Mouse (Mus musculus): ENCODE data around the gene Sema5a. TPM values are rescaled to one million over a fixed set of nuclear protein-coding genes. Genes with fewer than 3 reads are reported as not detected.
"Not testable (repeated sequence)": the region's sequence is repeated elsewhere in the genome, so short reads cannot be mapped to it uniquely, and the experiment has no call there.

Gene Sema5a
- polyA plus RNA-seq, 1 experiment from 2014 or later, result 0.48 TPM

- ATAC-seq (ENCODE audit: low read depth), result no peak
- 72% methylated on average over 7 of the region's 7 CpGs for WGBS (ENCODE audit: insufficient replicate concordance)
- no peaks in the 10 kb centered on the region for H3K4me1 ChIP-seq (ENCODE audit: control insufficient read depth, low read depth, low read length)
- H3K4me3 ChIP-seq (ENCODE audit: low read depth, low read length), result no peak overlapping the region
- H3K36me3 ChIP-seq (ENCODE audit: control insufficient read depth, insufficient read depth), result no peaks in the 10 kb centered on the region
- H3K9ac ChIP-seq (ENCODE audit: low read depth, low read length), result no peak overlapping the region
- H3K27me3 ChIP-seq (ENCODE audit: control insufficient read depth, insufficient read depth, low read depth, low read length), result no peaks in the 10 kb centered on the region
- no peaks in the 10 kb centered on the region for H3K9me3 ChIP-seq (replicated peaks; ENCODE audit: control insufficient read depth, low read length)
- no peak overlapping the region for H3K27ac ChIP-seq (ENCODE audit: low read length)
- H3K4me2 ChIP-seq (ENCODE audit: low read depth, low read length), result no peak overlapping the region
Measured at GRCm38 (mm10) chr15:32226888-32227395, 17.7 kb upstream of the Sema5a start.

GRCm38 (mm10) chr15:32230066-32230465, 14.5 kb upstream of the Sema5a start:
- H3K4me1 ChIP-seq (ENCODE audit: control insufficient read depth, low read depth, low read length), result no peaks in the 10 kb centered on the region
- H3K27me3 ChIP-seq (ENCODE audit: control insufficient read depth, insufficient read depth, low read depth, low read length), result no peaks in the 10 kb centered on the region
- H3K9ac ChIP-seq (ENCODE audit: low read depth, low read length), result no peak overlapping the region
- H3K36me3 ChIP-seq (ENCODE audit: control insufficient read depth, insufficient read depth), result no peaks in the 10 kb centered on the region
- H3K9me3 ChIP-seq (replicated peaks; ENCODE audit: control insufficient read depth, low read length), result no peaks in the 10 kb centered on the region
- H3K4me3 ChIP-seq (ENCODE audit: low read depth, low read length), result no peak overlapping the region
- ATAC-seq (ENCODE audit: low read depth), result no peak
- H3K4me2 ChIP-seq (ENCODE audit: low read depth, low read length), result no peak overlapping the region
- 43% methylated on average over 2 of the region's 2 CpGs for WGBS (ENCODE audit: insufficient replicate concordance)
- no peak overlapping the region for H3K27ac ChIP-seq (ENCODE audit: low read length)

DNA sequence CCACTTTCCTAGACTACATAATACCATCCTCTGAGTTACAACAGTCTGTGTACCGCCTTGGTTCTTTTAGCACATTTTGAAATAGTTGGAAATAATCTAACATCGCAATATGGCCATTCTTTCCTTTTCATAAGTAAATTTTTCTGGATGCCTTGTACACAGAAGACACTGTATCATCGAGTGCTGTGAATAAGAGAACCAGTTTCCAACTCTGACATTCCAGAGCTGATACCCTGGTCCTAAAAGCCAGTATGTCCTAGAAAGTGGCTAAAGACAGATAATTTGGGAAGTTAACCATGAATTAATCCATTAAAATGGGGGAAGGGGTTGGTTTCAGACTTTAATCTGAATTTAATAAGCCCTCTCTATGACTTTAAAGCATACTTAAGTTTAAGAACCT, 12.4 kb upstream of the Sema5a start:
- Histone ChIP-seq H3K27me3 (ENCODE audit: control insufficient read depth, insufficient read depth, low read depth, low read length) (no peaks in the 10 kb centered on the region), H3K27ac (ENCODE audit: low read length) (no peak overlapping the region), H3K4me2 (ENCODE audit: low read depth, low read length) (no peak overlapping the region), H3K9me3 (replicated peaks; ENCODE audit: control insufficient read depth, low read length) (no peaks in the 10 kb centered on the region), H3K4me3 (ENCODE audit: low read depth, low read length) (no peak overlapping the region), H3K4me1 (ENCODE audit: control insufficient read depth, low read depth, low read length) (no peaks in the 10 kb centered on the region), H3K9ac (ENCODE audit: low read depth, low read length) (no peak overlapping the region), H3K36me3 (ENCODE audit: control insufficient read depth, insufficient read depth) (no peaks in the 10 kb centered on the region)
- ATAC-seq (ENCODE audit: low read depth), result no peak
- 63% methylated on average over 3 of the region's 3 CpGs for WGBS (ENCODE audit: insufficient replicate concordance)

- 6% methylated on average over 8 of the region's 8 CpGs for WGBS (ENCODE audit: insufficient replicate concordance)
- H3K9ac ChIP-seq (ENCODE audit: low read depth, low read length); H3K27me3 ChIP-seq (ENCODE audit: control insufficient read depth, insufficient read depth, low read depth, low read length); H3K36me3 ChIP-seq (ENCODE audit: control insufficient read depth, insufficient read depth); H3K4me2 ChIP-seq (ENCODE audit: low read depth, low read length); H3K9me3 ChIP-seq (replicated peaks; ENCODE audit: control insufficient read depth, low read length); H3K4me1 ChIP-seq (ENCODE audit: control insufficient read depth, low read depth, low read length); H3K4me3 ChIP-seq (ENCODE audit: low read depth, low read length); H3K27ac ChIP-seq (ENCODE audit: low read length): not testable (repeated sequence)
- 0 out of 2 replicates have a peak, but pooled peaks have one; percentile 27 for ATAC-seq (ENCODE audit: low read depth)
Measured at GRCm38 (mm10) chr15:32232666-32233141, 11.9 kb upstream of the Sema5a start.

DNA sequence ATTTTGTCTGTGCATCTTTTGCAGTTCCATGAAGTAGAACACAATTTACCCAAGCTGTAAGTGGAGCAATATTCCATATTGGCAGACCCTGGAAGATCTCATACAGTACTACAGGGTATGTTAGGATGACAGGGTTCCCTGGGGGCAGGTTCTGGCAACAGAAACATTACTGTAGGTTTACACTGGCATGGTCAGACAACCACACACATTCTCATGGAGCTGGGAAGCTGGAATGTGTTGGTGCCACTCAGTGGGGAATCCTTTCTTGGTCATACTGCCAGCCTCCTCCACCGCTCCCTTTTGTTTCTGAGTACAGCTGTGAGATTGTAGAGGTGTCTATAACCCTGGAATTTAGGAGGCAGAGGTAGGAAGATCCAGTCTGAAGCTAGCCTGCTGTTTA, 11.2 kb upstream of the Sema5a start:
- H3K4me2 ChIP-seq (ENCODE audit: low read depth, low read length), result no peak overlapping the region
- no peak overlapping the region for H3K9ac ChIP-seq (ENCODE audit: low read depth, low read length)
- WGBS (ENCODE audit: insufficient replicate concordance), result 83% methylated on average over 1 of the region's 1 CpGs
- H3K27ac ChIP-seq (ENCODE audit: low read length), result no peak overlapping the region
- no peak overlapping the region for H3K4me3 ChIP-seq (ENCODE audit: low read depth, low read length)
- H3K9me3 ChIP-seq (replicated peaks; ENCODE audit: control insufficient read depth, low read length), result no peaks in the 10 kb centered on the region
- no peak for ATAC-seq (ENCODE audit: low read depth)
- H3K4me1 ChIP-seq (ENCODE audit: control insufficient read depth, low read depth, low read length), result no peaks in the 10 kb centered on the region
- no peaks in the 10 kb centered on the region for H3K27me3 ChIP-seq (ENCODE audit: control insufficient read depth, insufficient read depth, low read depth, low read length)
- no peaks in the 10 kb centered on the region for H3K36me3 ChIP-seq (ENCODE audit: control insufficient read depth, insufficient read depth)

GRCm38 (mm10) chr15:32239099-32239498, 5.5 kb upstream of the Sema5a start:
- no peaks in the 10 kb centered on the region for H3K36me3 ChIP-seq (ENCODE audit: control insufficient read depth, insufficient read depth)
- H3K4me1 ChIP-seq (ENCODE audit: control insufficient read depth, low read depth, low read length), result no peaks in the 10 kb centered on the region
- H3K27ac ChIP-seq (ENCODE audit: low read length), result no peak overlapping the region
- WGBS (ENCODE audit: insufficient replicate concordance), result 64% methylated on average over 2 of the region's 2 CpGs
- no peak overlapping the region for H3K9ac ChIP-seq (ENCODE audit: low read depth, low read length)
- 0 out of 2 replicates have a peak, but pooled peaks cover under 1% of the 10 kb centered on the region for H3K27me3 ChIP-seq (ENCODE audit: control insufficient read depth, insufficient read depth, low read depth, low read length)
- no peak for ATAC-seq (ENCODE audit: low read depth)
- H3K4me2 ChIP-seq (ENCODE audit: low read depth, low read length), result no peak overlapping the region
- no peak overlapping the region for H3K4me3 ChIP-seq (ENCODE audit: low read depth, low read length)
- no peaks in the 10 kb centered on the region for H3K9me3 ChIP-seq (replicated peaks; ENCODE audit: control insufficient read depth, low read length)

DNA sequence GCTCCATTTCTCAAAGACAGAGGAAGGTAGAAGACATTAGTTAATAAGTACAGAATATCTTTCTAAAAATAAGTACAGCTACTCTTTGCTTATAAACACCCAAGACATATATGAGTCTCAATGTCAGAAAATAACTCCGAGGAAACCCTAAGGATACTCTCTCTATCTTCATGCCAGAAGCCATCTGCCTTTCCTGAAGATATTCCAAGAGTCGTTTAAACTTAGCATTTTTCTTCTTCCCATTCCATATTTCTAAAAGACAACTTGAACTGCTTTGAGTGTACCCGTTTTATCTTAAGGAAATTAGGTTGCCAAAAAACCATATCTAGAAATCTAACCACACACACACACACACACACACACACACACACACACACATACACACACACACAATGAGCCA, 4.5 kb upstream of the Sema5a start:
- 54% methylated on average over 3 of the region's 3 CpGs for WGBS (ENCODE audit: insufficient replicate concordance)
- ATAC-seq (ENCODE audit: low read depth), result no peak
- Histone ChIP-seq H3K36me3 (ENCODE audit: control insufficient read depth, insufficient read depth) (no peaks in the 10 kb centered on the region), H3K9me3 (replicated peaks; ENCODE audit: control insufficient read depth, low read length) (no peaks in the 10 kb centered on the region), H3K9ac (ENCODE audit: low read depth, low read length) (no peak overlapping the region), H3K27ac (ENCODE audit: low read length) (no peak overlapping the region), H3K4me3 (ENCODE audit: low read depth, low read length) (no peak overlapping the region), H3K4me2 (ENCODE audit: low read depth, low read length) (no peak overlapping the region), H3K27me3 (ENCODE audit: control insufficient read depth, insufficient read depth, low read depth, low read length) (peaks cover 4% of the 10 kb centered on the region; the same call in 1 of the 2 replicates), H3K4me1 (ENCODE audit: control insufficient read depth, low read depth, low read length) (no peaks in the 10 kb centered on the region)

DNA sequence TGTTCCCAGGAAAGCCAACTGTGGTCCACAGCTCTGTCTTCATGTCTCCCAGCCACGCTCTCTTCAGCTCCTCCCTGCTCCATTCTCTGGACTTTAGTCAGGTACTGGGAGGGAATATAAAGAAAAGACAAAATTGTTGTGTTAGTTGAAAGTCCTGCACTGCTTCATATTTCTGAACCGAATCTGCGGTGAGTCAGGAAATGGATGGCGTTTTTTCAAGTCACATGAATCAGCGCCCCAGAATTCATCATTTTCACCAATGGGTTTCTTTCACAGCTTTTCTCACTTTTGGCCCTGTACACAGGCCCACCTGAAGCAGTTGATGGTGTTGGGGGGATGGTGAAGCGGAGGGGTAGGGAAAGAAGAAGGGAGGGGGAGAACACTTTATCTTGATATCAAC, 2.9 kb upstream of the Sema5a start:
- H3K4me3 ChIP-seq (ENCODE audit: low read depth, low read length), result no peak overlapping the region
- 68% methylated on average over 6 of the region's 6 CpGs for WGBS (ENCODE audit: insufficient replicate concordance)
- H3K27me3 ChIP-seq (ENCODE audit: control insufficient read depth, insufficient read depth, low read depth, low read length), result peaks cover 9% of the 10 kb centered on the region
- H3K27ac ChIP-seq (ENCODE audit: low read length), result no peak overlapping the region
- H3K36me3 ChIP-seq (ENCODE audit: control insufficient read depth, insufficient read depth), result no peaks in the 10 kb centered on the region
- no peaks in the 10 kb centered on the region for H3K9me3 ChIP-seq (replicated peaks; ENCODE audit: control insufficient read depth, low read length)
- H3K4me1 ChIP-seq (ENCODE audit: control insufficient read depth, low read depth, low read length), result no peaks in the 10 kb centered on the region
- no peak overlapping the region for H3K4me2 ChIP-seq (ENCODE audit: low read depth, low read length)
- no peak overlapping the region for H3K9ac ChIP-seq (ENCODE audit: low read depth, low read length)
- no peak for ATAC-seq (ENCODE audit: low read depth)

GRCm38 (mm10) chr15:32243096-32243785, 1.4 kb upstream of the Sema5a start:
- peak overlapping the region; percentile 49; the same call in 1 of the 2 replicates for H3K4me2 ChIP-seq (ENCODE audit: low read depth, low read length)
- WGBS (ENCODE audit: insufficient replicate concordance), result 51% methylated on average over 12 of the region's 12 CpGs
- H3K9ac ChIP-seq (ENCODE audit: low read depth, low read length), result no peak overlapping the region
- H3K27me3 ChIP-seq (ENCODE audit: control insufficient read depth, insufficient read depth, low read depth, low read length), result peaks cover 14% of the 10 kb centered on the region
- no peak for ATAC-seq (ENCODE audit: low read depth)
- H3K27ac ChIP-seq (ENCODE audit: low read length), result no peak overlapping the region
- H3K9me3 ChIP-seq (replicated peaks; ENCODE audit: control insufficient read depth, low read length), result no peaks in the 10 kb centered on the region
- no peaks in the 10 kb centered on the region for H3K36me3 ChIP-seq (ENCODE audit: control insufficient read depth, insufficient read depth)
- H3K4me1 ChIP-seq (ENCODE audit: control insufficient read depth, low read depth, low read length), result no peaks in the 10 kb centered on the region
- H3K4me3 ChIP-seq (ENCODE audit: low read depth, low read length), result peak overlapping the region; percentile 49

All from liver, embryonic 16.5 days (tissue).